Mouse (Mus musculus) layer of hippocampus, adult 9-10 months (tissue): ENCODE results near the gene S100a8.

ENCODE experiments used
- DNase-seq: peaks from one replicate; pipeline ENCODE4 v3.0.0; 2022; ENCODE audit warnings: low spot score

Gene S100a8

DNA sequence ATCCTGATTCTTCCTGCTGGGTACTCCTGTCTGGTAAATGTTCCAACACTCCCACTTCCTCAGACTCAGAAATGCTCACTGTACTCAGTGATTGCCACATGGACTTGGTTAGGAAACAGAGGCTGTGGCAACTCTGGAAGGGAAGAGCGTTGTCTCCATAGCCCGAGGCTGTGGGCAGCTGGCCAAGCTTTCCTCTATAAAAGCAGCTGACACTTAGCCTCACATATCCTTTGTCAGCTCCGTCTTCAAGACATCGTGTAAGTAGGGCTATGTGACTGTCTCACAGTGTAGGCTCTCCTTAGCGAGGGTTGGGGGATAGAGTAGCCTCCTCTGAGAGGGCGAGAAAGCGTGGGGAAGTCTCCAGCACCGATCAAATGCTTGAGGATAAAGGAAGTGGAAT is at the start of gene S100a8:
TSS of gene S100a8 (plus strand) at position 133 of the 400 bp plus-strand sequence.
- no peak for DNase-seq

DNA sequence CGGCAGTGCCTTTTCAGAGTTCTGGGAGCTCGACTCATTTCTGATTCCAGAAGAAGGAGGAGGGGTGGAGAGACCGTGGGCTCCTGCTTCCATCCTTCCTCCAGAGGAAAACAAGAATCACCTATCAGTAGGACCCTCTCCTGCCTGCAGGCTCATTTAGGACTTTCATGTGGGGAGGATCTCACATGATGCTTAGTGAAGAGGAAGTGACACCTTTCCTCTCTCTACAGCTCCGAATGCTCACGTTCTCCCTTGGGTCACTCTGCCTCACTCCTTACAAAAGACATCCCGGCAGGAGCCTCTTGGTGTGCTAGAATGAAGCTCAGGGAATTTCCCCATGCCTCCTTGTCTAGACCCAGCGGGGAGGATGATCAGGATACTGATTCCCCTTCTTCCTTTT is 47.2 kb upstream of the S100a8 start:
- DNase-seq: no peak

DNA sequence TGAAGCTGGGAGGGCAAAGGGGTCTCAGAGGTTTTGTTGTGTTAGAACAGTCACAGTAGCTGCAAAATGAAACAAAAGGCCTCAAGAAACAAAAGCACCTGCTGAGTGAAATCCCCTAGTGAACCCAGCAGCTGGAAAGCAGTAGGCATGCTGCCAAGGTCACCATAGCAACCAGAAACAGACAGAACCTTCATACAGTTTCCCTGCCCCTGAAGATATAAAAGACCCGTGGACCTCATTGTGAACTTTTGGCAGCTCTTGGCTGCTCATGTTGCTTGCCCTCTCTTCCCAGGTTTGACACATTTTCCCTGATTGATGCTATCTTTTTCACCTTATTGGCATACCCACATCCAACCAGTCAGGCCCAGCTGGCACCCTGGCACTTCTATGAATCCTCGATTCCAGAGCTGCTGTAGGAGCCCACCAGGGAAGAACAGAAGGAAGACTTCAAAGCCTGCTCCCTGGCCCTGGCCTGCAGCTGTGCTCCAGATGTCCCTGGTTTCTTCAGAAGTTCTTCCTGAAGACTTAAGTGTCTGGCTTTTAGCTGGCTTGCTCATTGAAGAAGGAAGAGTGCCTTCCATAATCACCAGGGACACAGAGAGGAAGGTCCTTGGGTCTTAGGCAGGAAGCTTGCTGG is 45.2 kb upstream of the S100a8 start:
- no peak for DNase-seq

DNA sequence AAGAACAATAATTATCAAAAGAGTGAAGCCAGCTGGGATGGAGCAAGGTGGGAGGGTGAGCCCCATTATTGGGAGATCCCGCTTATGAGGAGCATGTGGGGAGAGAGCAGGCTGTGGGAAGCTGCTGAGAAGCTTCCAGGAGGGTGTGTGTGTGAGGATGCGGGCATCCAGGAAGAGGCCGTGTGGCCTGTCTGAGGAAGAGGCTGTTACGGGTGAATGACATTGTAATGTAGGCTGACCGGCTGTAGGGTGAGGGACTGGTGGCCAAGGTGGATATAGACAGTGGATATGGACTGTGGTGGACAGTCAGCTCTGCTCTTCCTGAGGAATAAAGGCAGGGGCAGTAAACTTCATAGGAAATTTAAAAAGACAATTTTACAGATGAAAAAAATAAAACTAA is 43.3 kb upstream of the S100a8 start:
- no peak for DNase-seq

DNA sequence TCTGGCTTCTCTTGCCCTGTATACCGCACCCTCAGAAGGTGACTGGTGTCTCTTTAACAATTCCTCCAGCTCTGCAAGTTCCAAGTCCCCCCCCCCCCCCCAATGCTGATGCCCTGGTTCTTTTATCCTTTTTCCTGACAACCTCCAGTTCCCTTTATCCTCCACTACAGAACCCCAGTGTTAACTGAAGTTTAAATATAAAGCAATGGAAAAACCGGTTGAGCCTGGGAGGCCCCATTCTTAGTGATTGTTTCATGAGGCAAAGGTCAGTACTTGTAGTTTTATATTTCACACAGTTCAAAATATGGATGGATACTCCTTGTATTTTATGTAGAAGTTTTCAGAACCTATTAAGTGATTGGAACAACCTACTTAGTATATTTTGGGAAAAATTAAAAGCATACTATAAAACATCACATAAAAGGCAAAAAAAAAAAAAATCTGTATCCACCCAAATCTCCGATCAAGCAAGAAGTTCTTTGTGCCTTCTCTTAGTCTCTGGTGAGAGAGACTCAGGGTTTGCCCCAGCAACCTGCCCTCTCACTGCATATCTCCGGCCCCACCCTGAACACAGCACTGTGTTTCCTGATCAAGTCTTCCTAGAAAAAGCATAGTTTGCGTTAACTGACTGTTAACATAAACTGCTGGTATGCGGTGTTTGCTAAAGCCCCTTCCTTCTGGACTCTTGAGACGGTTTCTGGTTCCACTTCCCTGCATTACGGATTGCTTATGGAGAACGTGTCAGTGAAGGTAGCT is 42.3 kb upstream of the S100a8 start:
- DNase-seq: no peak

DNA sequence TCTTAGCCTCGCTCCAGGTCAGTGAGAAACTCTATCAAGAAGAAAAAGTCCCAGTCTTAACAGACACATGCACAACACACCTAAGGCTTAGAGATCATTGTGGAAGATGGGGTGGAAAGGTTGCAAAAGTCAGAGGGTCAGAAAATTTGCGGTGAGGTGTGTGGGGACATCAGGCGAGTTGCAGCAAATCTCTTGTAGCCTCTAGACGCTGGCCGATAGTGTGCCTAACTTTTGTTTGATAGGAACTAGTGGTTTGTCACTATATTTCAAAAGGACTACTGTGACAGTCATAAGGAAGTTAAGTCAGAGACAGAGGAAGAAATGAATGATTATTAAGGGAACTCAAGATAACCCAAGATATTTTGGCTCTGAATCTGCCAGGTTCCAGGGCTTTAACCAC is 41.4 kb upstream of the S100a8 start:
- DNase-seq: no peak

DNA sequence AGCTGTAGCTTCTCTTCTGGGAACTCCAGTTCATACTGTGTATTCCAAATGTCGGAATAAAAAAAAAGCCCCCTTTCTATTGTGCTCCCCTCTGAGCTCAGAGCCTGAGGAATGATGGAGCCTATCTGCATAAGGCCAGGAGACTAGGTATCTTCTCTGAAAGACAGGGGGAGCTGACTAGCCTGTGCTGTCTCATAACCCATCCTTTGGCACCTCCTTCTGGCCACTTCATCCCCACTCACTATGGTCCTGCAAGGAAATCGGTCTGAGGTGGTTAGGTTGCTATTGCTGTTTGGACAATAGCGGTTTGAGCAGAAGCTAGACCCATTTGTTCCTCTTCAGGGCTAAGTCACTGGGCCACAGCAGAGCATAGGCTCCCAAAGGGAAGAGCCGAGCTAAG is 41.0 kb upstream of the S100a8 start:
- no peak for DNase-seq

DNA sequence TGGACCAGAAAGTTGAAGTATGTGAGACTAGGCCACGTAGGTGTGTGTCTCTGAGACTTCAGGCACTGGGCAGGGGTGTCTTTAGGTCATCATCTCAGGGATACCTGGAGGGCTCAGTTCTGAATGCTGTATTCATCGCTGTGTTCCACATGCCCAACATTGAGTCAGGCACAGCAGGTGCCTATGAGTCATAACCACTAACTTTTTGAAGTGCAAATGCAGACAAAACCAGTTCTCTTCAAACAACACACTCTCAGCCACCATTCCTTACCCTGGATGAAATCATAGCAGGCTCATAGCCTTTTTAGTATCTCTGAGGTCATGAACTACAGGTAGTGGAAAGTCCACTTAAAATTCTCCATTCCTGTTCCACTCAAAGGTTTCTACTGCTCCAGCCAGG is 39.5 kb upstream of the S100a8 start:
- DNase-seq: no peak

DNA sequence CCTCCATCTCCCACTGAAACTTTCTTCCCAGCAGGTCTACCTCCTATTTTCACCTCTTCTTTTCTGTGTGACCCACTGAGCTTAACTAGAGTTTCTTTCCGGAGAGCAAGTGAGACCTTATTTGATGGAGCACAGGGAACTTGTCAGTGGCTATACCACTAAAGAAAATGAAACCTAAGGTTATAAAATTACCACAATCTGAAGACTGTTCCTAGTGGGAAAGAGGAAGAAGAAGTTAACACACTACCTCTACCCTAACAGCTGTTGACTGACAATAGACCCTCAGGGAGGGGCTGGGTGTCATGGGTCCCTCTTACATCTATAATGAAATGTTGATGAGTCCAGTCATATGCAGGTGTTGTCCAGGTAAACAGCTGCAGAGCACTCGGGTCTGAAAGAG is 36.8 kb upstream of the S100a8 start:
- no peak for DNase-seq

DNA sequence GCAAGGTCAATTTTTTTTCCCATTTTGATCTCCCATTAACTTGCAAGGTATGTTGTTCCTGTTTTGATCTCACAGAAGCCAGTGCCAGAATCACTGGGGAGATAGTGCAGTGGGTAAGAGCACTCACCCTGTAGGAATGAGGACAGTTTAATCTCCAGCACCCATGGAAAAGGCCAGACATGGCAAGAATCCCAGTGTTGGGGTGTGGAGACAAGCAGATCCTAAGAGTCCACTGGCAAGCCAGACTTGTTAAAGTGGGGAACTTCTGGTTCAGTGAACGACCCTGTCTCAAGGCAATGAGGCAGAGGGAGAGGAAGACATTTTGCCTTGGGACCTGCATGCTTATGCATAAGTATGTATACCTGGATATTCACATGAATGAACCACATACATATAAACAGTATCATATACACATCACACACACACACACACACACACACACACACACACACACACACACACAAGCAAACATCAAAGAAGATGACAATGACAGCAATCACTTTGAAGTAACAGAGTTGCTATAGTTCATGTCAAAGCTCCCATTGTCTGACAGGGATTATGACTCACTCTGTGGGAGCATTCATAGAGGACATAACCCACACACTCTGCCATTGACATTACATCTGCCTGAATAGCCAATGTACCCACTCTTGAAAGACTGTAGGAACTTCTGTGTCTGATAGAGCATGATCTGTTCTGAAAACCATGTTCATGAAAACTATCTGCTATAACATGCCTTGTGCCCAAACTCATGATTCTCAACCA is 30.1 kb upstream of the S100a8 start:
- no peak for DNase-seq

DNA sequence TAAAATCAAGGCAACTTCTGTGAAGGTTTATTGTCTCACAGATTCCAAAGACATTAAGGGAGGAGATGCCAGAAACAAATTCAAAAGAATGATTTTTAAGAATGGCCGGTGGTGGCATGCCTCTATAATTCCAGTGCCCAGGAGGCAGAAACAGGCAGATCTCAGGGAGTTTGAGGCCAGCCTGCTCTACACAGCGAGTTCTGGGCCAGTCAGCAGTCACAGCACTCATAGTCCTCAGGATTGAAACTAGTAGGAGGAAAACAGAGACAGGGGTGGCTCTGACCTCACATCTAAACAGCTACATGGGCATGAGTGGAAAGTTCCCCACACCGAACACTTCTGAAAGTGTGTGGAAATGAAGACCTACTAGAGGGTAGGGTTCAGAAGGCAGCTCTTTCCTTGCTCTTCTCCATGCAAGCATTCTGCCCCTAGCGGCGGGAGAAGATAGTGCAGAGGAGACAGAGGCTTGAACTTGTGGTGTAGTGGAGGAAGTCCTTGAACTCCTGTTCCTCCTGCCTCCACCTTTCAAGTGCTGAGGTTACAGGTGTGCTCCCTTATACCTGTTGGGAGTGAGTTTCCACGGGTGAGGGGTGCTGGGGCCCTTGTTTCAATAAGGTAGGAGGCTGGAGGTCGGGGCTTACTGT is 29.1 kb upstream of the S100a8 start:
- no peak for DNase-seq

DNA sequence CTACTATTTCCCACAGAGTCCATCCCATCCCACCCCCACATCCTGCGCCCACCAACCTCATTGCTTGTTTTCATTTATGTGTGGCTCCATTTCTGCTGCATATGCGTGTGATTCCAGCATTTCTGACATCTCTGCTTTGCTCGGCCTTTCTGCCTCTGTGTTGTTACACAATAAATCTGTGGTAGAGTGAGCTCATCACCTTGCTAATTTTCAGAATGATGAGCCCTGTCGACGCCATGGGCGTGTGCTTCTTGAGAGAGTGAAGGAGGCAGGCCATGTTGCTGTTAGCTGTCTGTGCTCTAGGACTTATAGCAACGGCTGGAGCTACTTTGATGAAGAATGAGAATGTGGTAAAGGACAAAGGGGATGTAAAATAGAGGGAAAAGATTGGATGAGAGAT is 27.8 kb upstream of the S100a8 start:
- DNase-seq: no peak

DNA sequence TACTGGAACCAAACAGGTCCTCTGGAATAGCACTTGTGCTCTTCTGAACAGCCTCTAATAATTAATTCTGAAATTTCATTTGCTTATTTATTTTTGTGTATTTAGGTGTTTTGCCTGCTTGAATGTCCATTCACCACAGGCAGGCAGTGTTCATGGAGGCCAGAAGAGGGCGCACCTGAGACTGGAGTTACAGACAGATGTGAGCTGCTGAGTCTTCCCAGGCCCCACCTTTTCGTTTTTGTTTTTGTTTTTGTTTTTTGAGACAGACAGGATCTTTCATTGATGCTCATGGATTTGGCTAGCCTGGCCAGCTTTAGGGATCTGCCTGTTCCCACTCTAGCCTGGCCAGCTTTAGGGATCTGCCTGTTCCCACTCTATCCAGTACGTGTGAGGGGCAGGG is 24.6 kb upstream of the S100a8 start:
- no peak for DNase-seq

DNA sequence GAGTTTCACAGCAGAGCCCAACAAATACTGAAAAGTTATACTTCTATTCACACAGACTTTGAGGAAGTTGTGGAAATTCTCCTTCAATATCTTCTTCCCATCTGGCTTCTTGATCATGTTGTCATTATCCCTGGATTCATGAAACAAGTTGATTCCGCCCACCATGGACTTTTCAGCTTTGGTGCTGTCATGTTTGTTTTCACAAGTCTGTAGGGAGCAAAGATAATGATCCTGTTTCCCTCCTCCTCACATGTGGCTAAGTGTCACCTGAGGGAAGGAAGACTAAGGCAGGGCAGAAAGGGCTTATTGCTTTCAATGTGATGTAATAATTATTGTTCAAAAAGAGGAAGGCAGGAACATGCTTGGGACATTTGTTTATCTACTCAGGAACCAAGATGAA is 21.5 kb upstream of the S100a8 start:
- DNase-seq: no peak

DNA sequence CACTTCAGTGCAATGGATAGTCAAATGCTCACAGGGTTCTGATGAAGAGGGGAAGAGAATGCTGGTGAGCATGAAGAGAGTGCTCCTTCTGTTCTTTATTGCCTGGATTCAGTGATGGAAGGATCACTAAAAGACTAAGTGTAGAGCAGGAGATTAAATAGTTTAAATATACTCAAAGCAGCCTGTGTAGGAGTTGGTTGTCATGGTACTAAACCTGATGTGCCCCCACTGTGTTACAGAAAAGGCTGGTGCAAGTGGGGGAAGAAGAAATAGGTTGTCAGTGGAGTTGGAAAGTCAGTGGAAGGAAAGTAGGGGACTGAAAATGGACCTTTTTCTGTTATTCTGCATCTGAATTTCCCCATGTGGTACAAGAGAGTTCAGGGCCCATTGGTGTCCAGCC is 19.8 kb upstream of the S100a8 start:
- DNase-seq: no peak

DNA sequence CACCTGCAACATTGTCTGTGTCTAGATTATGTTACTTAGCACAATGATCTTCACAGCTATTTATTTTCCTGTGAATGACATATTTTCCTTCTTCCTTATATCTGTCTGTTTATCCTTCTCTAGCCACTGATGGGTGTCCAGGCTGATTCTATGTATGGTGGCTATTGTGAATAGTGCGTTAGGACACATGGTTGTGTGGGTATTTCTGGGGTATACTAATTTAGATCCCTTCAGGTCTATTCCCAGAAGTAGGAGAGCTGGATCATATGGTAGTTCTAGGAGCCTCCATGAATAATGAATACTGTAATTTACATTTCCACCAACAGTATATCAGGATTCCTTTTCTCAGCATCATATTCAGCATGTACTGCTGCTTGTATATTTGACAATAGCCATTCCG is 18.9 kb upstream of the S100a8 start:
- DNase-seq: no peak

DNA sequence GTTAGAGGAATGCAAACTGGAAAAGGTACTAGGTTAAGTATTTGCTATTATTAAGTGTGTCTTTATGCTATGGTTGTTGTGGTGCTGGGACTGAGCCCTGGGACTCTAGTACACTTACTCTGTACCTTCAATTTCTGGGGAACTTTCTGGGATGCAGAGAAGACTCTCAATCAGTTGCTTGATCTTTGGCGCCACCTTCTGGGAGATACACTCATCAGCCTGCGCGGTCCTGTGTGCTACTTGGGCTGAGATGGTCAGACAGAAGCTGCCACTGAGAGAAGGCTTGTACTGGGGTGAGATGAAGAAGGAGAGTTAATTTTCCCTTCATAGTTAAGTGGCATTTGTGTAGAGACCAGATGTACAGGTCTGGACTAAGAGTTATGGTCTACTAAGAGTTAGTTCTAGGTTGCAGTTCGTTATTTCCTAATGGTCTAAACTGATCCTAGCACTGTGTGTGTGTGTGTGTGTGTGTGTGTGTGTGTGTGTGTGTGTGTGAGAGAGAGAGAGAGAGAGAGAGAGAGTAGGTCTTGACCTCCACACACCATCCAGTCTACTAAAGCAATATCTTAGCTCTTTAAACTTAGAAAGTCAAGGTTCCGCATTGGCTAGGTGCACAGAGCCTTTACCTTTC is 15.8 kb upstream of the S100a8 start:
- DNase-seq: peak; percentile 76

DNA sequence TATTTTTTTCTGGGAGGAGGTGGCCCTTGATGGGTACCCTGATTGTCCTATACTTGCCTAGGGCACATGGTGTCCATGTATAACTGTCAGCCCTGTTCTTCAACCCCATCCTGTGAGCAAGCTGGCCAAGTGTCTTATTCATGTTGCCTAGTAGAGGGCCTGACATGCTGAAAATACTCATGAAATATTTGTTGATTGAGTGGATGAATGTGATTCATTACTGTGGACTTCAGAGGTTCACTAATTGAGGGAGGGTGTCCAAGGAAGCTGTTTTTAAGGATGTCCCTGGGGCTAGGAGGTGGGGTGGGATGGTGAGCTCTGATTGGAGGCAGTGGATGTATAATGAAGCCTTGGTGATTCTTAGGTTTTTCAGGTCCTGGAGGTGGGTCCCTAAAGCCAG is 15.1 kb upstream of the S100a8 start, which contains the start of gene S100a7a:
TSS of gene S100a7a (plus strand) at position 301 of the 400 bp plus-strand sequence.
- no peak for DNase-seq

DNA sequence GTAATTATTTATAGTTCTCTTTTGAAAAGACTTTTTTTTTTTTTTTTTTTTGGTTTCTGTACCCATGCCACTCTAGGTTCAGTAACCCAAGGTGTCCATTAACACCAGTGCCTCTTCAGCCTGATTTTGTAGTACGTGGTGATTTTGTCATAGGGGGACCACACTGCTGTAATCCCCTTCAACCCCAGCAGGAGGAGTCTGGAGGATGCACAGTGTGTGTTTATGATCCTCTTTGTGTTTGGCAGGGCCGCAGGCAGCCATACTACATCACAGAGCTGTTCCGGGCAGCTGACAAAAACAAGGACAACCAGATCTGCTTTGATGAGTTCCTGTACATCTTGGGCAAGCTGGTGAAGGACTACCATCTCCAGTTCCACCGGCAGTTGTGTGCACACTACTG is 11.4 kb upstream of the S100a8 start:
- DNase-seq: no peak

DNA sequence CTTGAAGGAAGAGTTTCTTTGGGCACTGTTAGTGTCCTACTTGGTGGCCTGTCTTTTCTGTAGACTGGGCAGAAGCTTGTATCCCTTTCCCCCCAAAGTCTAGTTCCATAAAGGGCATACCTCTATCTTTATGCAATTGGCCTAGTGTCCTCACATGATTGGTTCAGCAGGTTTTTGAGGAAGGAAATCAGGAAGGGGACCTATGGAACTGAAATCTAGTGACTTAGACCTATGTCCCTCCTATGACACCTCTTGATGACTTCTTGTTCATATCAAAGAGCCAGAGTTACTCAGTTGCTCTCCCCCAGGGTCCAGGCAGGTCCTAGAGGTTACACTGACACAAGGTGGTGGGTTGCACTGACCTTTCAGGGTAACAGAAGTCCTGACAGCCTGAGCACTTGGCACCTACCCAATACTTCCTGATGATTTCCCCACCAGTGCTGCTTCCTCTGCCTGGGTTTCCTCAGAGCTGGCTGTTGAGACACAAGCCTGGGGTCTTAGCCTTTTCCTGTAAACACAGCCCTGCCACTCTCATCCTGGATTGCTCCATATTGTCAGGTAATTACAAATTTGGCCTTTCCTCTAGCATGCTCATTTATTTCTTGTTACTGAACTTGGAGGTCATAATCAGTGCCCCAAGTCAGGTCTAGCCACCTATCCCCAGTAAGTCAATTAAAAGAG is 9.3 kb upstream of the S100a8 start:
- DNase-seq: no peak

DNA sequence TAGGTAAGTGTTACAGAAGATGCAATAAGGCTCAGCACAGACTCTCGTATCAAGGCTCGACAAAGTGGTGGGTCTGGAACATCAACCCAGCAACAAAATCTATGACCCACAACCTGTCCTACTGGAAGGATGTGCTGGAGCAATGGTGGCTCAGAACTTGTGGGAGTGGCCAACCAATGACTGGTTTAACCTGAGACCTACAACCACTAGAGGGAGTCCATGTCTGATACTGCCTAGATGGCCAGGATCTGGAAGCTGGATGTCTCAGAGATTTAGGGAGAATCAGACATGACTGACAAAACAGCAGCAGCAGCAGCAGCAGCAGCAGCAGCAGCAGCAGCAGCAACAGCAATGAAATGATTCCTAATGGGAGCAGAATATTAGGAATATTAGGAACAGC is 4.6 kb upstream of the S100a8 start:
- DNase-seq: no peak

DNA sequence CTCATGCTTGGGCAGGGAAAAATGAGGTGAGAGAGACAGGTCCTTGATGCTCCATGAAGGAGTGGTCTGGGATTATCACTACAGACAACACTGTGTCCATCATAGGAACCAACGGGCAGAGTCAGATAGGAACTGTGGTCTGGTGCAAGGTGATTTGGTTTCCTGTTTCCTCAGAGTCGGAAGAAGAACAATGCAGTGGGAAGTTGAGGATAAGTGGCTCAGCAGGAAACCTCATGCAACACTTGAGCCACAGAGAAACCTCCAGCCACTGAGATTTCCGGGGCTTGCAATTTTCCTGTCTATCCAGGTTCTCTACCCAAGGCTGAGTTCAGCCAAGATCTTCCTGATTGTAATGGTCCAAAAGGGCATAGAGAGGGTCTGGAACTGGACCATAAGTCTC is 9.9 kb downstream of the S100a8 start:
- no peak for DNase-seq
